Mouse (Mus musculus) liver, adult 2 months (tissue): Measurements from ENCODE around the gene Olfr813. TPM values are rescaled to one million over a fixed set of nuclear protein-coding genes. Genes with fewer than 3 reads are reported as not detected.
"Not testable (repeated sequence)": the region's sequence is repeated elsewhere in the genome, so short reads cannot be mapped to it uniquely, and the experiment has no call there.

Source experiments
- DNase-seq: peaks from one replicate; pipeline ENCODE4 v3.0.0-alpha.2; 2011; ENCODE audit warnings: low read depth, low spot score; ENCODE audit errors: extremely low read depth
- H3K27ac ChIP-seq: fragments of 200-500 bp; replicated peaks from 2 replicates; pipeline ENCODE4 v1.5.1; 2012; ENCODE audit warnings: low read depth, mild to moderate bottlenecking, control low read depth, inconsistent platforms, low read length; ENCODE audit not compliant: insufficient read depth
- H3K27me3 ChIP-seq: fragments of 200-500 bp; 2 replicates; pipeline ENCODE4 v1.6.1; 2012; ENCODE audit warnings: mild to moderate bottlenecking, moderate library complexity, low read length, inconsistent platforms; ENCODE audit not compliant: control insufficient read depth, insufficient read depth
- H3K36me3 ChIP-seq: fragments of 200-500 bp; 2 replicates; pipeline ENCODE4 v1.6.1; 2012; ENCODE audit warnings: low read length, inconsistent platforms; ENCODE audit not compliant: control insufficient read depth, insufficient read depth
- H3K4me1 ChIP-seq: fragments of 200-500 bp; 2 replicates; pipeline ENCODE4 v1.6.1; 2011; ENCODE audit warnings: low read length; ENCODE audit not compliant: control insufficient read depth, insufficient read depth
- H3K4me3 ChIP-seq: fragments of 200-500 bp; 2 replicates; pipeline ENCODE4 v1.5.1; 2011; ENCODE audit warnings: low read depth, mild to moderate bottlenecking, control low read depth, low read length, moderate library complexity; ENCODE audit not compliant: insufficient read depth
- H3K79me2 ChIP-seq: fragments of 200-500 bp; 2 replicates; pipeline ENCODE4 v1.6.1; 2012; ENCODE audit warnings: inconsistent platforms, mild to moderate bottlenecking, low read length, moderate library complexity; ENCODE audit not compliant: control insufficient read depth, insufficient read depth
- H3K9ac ChIP-seq: fragments of 200-500 bp; 2 replicates; pipeline ENCODE4 v1.6.1; 2012; ENCODE audit warnings: low read depth, mild to moderate bottlenecking, control low read depth, inconsistent platforms, low read length
- CTCF ChIP-seq: fragments of 200-500 bp; IDR thresholded peaks from 2 replicates; pipeline ENCODE4 v1.5.1; 2011; ENCODE audit warnings: low read depth, low read length, control low read depth
- POLR2A ChIP-seq: fragments of 200-500 bp; IDR thresholded peaks from 2 replicates; pipeline ENCODE4 v1.6.1; 2011; ENCODE audit warnings: low read length, control low read depth; ENCODE audit not compliant: insufficient read depth; ENCODE audit errors: extremely low read depth
- WGBS: fragments of 180-500 bp; shearing (Covaris S2); methylation state at CpG from one replicate; pipeline ENCODE4 v1.1.7; 2018; 5-methylcytosine and 5-hydroxymethylcytosine counted together
- polyA plus RNA-seq: library from polyadenylated mRNA; depleted of rRNA; stranded (reverse); fragments of >200 nt; gene quantifications from 2 replicates; pipeline ENCODE4 v1.2.3, GENCODE M21; 2012; rRNA removed
- total RNA-seq: library from RNA; depleted of rRNA; stranded (reverse); fragments of >200 nt; gene quantifications from 2 replicates; pipeline ENCODE4 v1.2.3, GENCODE M21; 2014; rRNA removed

Olfr813 gene
- not detected in 2 replicates for total RNA-seq
- not detected in 2 replicates for polyA plus RNA-seq

DNA sequence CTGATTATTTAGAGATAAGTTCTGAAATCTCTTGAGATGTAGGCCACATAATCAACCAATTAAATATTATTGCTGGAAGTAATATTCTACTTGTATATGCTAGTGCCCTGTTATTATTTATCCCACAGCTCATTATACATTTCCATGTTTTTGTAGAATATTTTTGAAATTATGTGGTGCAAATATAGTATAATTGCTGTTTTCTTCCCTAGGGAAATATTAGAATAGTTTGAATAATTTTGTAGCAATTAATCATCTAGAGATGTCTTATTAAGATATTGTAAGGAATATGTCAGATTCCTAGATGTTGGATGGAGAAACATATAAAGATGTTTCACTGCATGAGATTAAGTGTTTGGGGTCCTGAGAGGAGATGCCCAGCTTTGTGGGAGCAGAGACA, at the start of gene Olfr813:
TSS of gene Olfr813 (plus strand) at position 301 of the 400 bp plus-strand sequence.
- Histone ChIP-seq H3K79me2 (no peaks in the 10 kb centered on the region), H3K4me1 (no peaks in the 10 kb centered on the region), H3K4me3 (no peak within 1 kb of the TSS), H3K27me3 (no peaks in the 10 kb centered on the region), H3K27ac (no peak within 1 kb of the TSS), H3K9ac (no peak within 1 kb of the TSS), H3K36me3 (no peaks in the 10 kb centered on the region)
- TF ChIP-seq POLR2A (no peak), CTCF (no peak)
- DNase-seq, result no peak

DNA sequence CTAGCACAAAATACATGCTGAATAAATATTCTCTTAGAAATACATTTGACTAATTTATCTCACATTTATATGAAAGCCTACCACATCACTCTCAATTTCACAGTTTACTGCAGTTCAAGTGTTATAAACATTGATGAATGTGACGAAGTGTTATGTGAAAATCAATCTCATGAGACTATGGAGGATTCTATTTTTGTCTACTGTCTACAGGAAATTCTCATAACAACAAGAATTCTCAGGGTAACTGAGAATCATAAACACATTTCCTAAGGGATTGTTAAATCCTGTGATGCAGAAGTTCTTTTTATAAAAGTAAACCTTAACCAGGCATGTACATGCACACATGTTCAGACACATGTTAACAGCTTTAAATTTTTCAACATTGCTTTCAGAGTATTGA, 9.2 kb upstream of the Olfr813 start, which contains the start of gene Olfr812:
TSS of gene Olfr812 (minus strand) at position 101 of the 400 bp plus-strand sequence.
- Histone ChIP-seq H3K27ac (no peak within 1 kb of the TSS), H3K27me3 (no peaks in the 10 kb centered on the region), H3K36me3 (no peaks in the 10 kb centered on the region), H3K79me2 (no peaks in the 10 kb centered on the region), H3K4me3 (no peak within 1 kb of the TSS), H3K4me1 (no peaks in the 10 kb centered on the region), H3K9ac (no peak within 1 kb of the TSS)
- 41% methylated on average over 1 of the region's 1 CpGs for WGBS
- no peak for DNase-seq
- TF ChIP-seq POLR2A (no peak), CTCF (no peak)

DNA sequence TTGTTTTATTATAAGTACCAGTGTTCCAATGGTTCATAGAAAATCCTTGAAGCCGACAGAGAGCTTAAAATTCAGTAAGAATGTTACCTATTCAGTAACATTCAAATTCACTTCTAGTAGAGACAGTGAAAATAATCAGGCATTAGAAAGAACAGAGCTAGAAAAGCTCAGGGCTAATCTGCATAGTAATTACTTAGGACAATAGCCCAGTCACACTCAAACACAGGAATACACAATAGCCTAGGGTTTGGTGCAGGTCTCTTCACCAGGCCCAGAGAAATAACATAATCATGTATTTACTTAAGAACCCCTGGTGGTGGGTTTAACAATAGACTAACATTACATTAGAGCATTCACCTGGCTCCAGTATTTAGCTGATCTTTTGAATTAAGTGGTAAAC, 7.8 kb upstream of the Olfr813 start:
- Histone ChIP-seq H3K36me3 (no peaks in the 10 kb centered on the region), H3K4me1 (no peaks in the 10 kb centered on the region), H3K9ac (no peak overlapping the region), H3K27ac (no peak overlapping the region), H3K79me2 (no peaks in the 10 kb centered on the region), H3K27me3 (no peaks in the 10 kb centered on the region), H3K4me3 (no peak overlapping the region)
- TF ChIP-seq CTCF, result no peak
- TF ChIP-seq POLR2A, result no peak
- WGBS, result 58% methylated on average over 1 of the region's 1 CpGs
- DNase-seq, result no peak

DNA sequence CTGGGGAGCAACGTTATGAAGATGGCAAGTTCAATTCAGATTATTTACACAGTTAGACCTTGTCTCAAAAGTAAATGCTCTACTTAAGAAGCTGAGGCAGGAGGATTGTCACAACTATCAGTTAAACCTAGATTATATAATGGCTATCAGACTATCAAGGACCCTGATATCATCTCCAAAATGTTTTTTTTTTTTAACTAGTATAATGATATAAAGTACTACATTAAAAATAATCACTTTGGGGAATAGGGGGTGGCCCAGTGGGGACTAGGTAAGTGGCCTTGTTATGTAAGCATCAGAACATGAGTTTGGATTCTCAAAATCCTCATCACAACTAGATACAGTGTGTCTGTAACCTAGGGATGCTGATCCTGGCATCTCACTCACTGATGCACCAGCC, 24.6 kb downstream of the Olfr813 start, which contains the start of gene Olfr814:
TSS of gene Olfr814 (minus strand) at position 101 of the 400 bp plus-strand sequence.
- not testable (repeated sequence) for H3K27ac ChIP-seq, H3K4me1 ChIP-seq, H3K36me3 ChIP-seq, H3K9ac ChIP-seq, DNase-seq, H3K79me2 ChIP-seq, H3K27me3 ChIP-seq, H3K4me3 ChIP-seq
- 71% methylated on average over 1 of the region's 1 CpGs for WGBS

DNA sequence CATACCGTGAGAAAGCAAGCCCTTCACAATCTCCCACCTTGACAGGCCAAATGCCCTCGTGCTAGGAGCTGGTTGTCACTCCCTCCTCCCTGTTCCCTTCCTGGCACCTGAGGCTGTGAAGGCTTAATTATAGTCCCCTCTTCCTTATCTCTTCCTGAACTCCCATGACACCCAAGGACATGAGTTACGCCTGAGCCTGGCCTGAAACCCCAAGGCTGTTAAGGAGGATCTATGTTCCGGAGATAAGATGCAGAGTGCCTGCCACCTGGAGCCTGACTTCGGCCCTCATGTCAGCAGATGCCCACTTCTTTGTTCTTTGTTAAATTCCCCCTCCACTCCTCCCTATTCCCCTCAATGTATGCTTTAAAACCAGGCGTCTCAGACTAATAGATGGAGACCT, 30.3 kb downstream of the Olfr813 start:
- not testable (repeated sequence) for H3K4me3 ChIP-seq, H3K4me1 ChIP-seq, DNase-seq, H3K9ac ChIP-seq, H3K27ac ChIP-seq, H3K36me3 ChIP-seq, H3K27me3 ChIP-seq, H3K79me2 ChIP-seq
- 78% methylated on average over 6 of the region's 6 CpGs for WGBS

DNA sequence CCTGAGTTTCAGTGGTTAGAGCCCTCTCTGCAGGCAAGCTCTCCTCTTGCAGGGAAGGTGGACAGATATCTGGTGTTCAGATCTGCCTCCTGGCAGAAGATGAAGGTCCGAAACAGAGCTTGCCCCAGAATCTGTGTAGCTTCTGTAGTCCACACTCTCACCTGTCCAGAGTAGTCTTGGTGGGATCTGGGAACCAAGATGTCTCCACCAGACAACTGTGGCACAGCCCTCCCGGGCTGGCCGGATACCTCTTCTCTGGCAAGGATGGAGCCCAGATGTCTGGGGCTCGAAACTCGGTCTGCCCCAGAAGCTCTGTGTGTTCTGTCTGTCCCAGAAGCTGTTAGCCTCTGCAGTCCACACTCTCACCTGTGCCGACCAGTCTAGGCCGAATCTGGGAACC, 30.8 kb downstream of the Olfr813 start:
- Histone ChIP-seq H3K36me3 (no peaks in the 10 kb centered on the region), H3K4me3 (no peak overlapping the region), H3K27me3 (no peaks in the 10 kb centered on the region), H3K4me1 (no peaks in the 10 kb centered on the region), H3K9ac (no peak overlapping the region), H3K27ac (no peak overlapping the region), H3K79me2 (no peaks in the 10 kb centered on the region)
- 85% methylated on average over 7 of the region's 7 CpGs for WGBS
- TF ChIP-seq POLR2A (no peak), CTCF (no peak)
- DNase-seq, result no peak

DNA sequence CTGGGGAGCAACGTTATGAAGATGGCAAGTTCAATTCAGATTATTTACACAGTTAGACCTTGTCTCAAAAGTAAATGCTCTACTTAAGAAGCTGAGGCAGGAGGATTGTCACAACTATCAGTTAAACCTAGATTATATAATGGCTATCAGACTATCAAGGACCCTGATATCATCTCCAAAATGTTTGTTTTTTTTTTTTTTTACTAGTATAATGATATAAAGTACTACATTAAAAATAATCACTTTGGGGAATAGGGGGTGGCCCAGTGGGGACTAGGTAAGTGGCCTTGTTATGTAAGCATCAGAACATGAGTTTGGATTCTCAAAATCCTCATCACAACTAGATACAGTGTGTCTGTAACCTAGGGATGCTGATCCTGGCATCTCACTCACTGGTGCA, 50.6 kb downstream of the Olfr813 start, which contains the start of gene Olfr815:
TSS of gene Olfr815 (minus strand) at position 101 of the 400 bp plus-strand sequence.
- not testable (repeated sequence) for H3K27ac ChIP-seq, H3K4me3 ChIP-seq, DNase-seq, H3K79me2 ChIP-seq, H3K4me1 ChIP-seq, H3K27me3 ChIP-seq, H3K9ac ChIP-seq, H3K36me3 ChIP-seq
- WGBS, result 50% methylated on average over 1 of the region's 1 CpGs
